Mouse (Mus musculus) embryonic facial prominence, embryonic 13.5 days (tissue): ENCODE results near the gene Mast1. TPM values are rescaled to one million over a fixed set of nuclear protein-coding genes. Genes with fewer than 3 reads are reported as not detected.
A peak's percentile ranks its signal among the peaks of the same experiment; 100 is the strongest.

Source experiments
- ATAC-seq: fragments of 200-750 bp; cut with Nextera tagmentation; 2 replicates; pipeline ENCODE4 v1.8.0; 2017; ENCODE audit warnings: low read depth; ENCODE audit not compliant: insufficient number of reproducible peaks, insufficient read depth, low FRiP score, low TSS enrichment
- H3K27ac ChIP-seq: fragments of 300-500 bp; sonication (generic); 2 replicates; pipeline ENCODE4 v1.5.1; 2015; ENCODE audit warnings: moderate library complexity, mild to moderate bottlenecking, inconsistent platforms
- H3K27me3 ChIP-seq: fragments of 300-500 bp; sonication (generic); 2 replicates; pipeline ENCODE4 v1.6.1; 2015; ENCODE audit warnings: mild to moderate bottlenecking, inconsistent platforms
- H3K36me3 ChIP-seq: fragments of 300-500 bp; sonication (generic); 2 replicates; pipeline ENCODE4 v1.6.1; 2015; ENCODE audit warnings: mild to moderate bottlenecking, inconsistent platforms
- H3K4me1 ChIP-seq: fragments of 300-500 bp; sonication (generic); 2 replicates; pipeline ENCODE4 v1.6.1; 2015; ENCODE audit warnings: inconsistent platforms
- H3K4me2 ChIP-seq: fragments of 300-500 bp; sonication (generic); 2 replicates; pipeline ENCODE4 v1.6.1; 2015; ENCODE audit warnings: moderate library complexity, mild to moderate bottlenecking, inconsistent platforms
- H3K4me3 ChIP-seq: fragments of 300-500 bp; sonication (generic); 2 replicates; pipeline ENCODE4 v1.5.1; 2015; ENCODE audit warnings: mild to moderate bottlenecking, inconsistent platforms
- H3K9ac ChIP-seq: fragments of 300-500 bp; sonication (generic); 2 replicates; pipeline ENCODE4 v1.6.1; 2015; ENCODE audit warnings: mild to moderate bottlenecking, inconsistent platforms
- H3K9me3 ChIP-seq: fragments of 300-500 bp; sonication (generic); 2 replicates; pipeline ENCODE4 v1.6.1; 2016; ENCODE audit warnings: inconsistent platforms
- WGBS: fragments of 180-500 bp; shearing (Covaris S2); methylation state at CpG from one replicate; pipeline ENCODE4 v1.1.7; 2015; ENCODE audit warnings: mixed read lengths; 5-methylcytosine and 5-hydroxymethylcytosine counted together
- polyA plus RNA-seq: library from polyadenylated mRNA; unstranded; fragments of >200 nt; fragmentation: Nextera tagmentation; extraction: Ambion mirVana; gene quantifications from 2 replicates; pipeline ENCODE4 v1.2.1, GENCODE M21; 2015

Mast1 gene
- polyA plus RNA-seq, 1 experiment from 2014 or later, result 1.4 TPM

DNA sequence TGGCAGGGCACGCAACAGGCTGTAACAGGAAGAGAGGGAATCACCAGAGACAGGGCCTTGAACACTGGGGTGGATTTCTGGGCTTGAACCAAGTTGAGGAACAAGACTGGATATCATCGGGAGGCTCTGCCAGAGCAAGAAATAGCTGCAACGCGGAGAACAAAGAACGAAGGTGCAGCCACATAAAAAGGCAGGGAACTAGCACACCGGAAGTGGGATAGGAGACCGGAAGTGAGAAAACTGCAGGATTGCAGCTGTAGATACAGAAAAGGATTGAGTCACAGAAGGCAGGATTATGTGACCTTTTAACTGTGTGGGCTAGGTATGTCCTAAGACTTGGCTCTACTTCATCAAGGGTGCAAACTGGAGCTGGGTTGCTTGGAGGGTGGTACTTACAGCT lies 32.8 kb downstream of the Mast1 start:
- Histone ChIP-seq H3K27me3 (peaks cover 9% of the 10 kb centered on the region), H3K36me3 (no peaks in the 10 kb centered on the region), H3K9ac (no peak overlapping the region), H3K9me3 (no peaks in the 10 kb centered on the region), H3K4me1 (peaks cover 20% of the 10 kb centered on the region), H3K4me2 (no peak overlapping the region), H3K27ac (no peak overlapping the region), H3K4me3 (no peak overlapping the region)
- ATAC-seq, result no peak
- WGBS, result 89% methylated on average over 7 of the region's 7 CpGs

DNA sequence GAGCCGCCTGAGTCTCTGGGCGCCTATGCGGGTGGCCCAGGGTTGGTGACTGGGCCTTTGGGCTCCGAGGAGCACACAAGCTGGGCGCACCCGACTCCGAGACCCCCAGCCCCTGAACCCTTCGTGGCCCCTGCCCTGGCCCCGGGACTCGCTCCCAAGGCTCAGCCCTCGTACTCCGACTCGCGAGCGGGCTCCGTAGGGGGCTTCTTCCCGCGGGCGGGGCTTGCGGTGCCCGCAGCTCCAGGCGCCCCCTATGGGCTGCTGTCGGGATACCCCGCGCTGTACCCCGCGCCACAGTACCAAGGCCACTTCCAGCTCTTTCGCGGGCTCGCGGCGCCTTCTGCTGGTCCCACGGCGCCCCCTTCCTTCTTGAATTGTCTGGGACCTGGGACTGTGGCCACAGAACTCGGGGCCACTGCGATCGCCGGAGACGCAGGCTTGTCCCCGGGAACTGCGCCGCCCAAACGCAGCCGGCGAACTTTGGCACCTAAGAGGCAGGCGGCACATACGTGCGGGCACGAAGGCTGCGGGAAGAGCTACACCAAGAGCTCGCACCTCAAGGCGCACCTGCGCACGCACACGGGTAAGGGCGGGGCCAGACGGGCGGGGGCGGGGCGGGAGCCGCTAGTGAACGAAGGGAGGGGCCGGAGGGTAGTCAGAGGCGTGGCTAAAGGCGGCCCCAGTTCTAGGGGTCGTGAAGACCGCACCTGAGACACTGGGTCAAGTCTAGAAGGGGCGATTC lies 34.1 kb downstream of the Mast1 start:
- Histone ChIP-seq H3K4me1 (peaks cover 13% of the 10 kb centered on the region), H3K36me3 (no peaks in the 10 kb centered on the region), H3K27ac (peak overlapping the region; percentile 77), H3K9me3 (no peaks in the 10 kb centered on the region), H3K9ac (peak overlapping the region; percentile 90), H3K4me2 (peak overlapping the region; percentile 91), H3K27me3 (peaks cover 7% of the 10 kb centered on the region), H3K4me3 (peak overlapping the region; percentile 70)
- ATAC-seq, result peak; percentile 88
- WGBS, result under 1% methylated on average over 68 of the region's 68 CpGs

GRCm38 (mm10) chr8:84902367-84902919 lies 34.7 kb downstream of the Mast1 start:
- WGBS, result 3% methylated on average over 24 of the region's 24 CpGs
- ATAC-seq, result no peak

GRCm38 (mm10) chr8:84901752-84902151 lies 35.4 kb downstream of the Mast1 start, which contains the start of gene Klf1:
Gene Klf1, plus strand, starts transcription at chr8:84901928.
- ATAC-seq, result no peak
- Histone ChIP-seq H3K9ac (peak within 1 kb of the TSS; percentile 90), H3K27me3 (peaks cover 7% of the 10 kb centered on the region), H3K27ac (peak within 1 kb of the TSS; percentile 77; the same call in 1 of the 2 replicates), H3K9me3 (no peaks in the 10 kb centered on the region), H3K36me3 (no peaks in the 10 kb centered on the region), H3K4me3 (peak within 1 kb of the TSS; percentile 70), H3K4me1 (peaks cover 13% of the 10 kb centered on the region), H3K4me2 (peak within 1 kb of the TSS; percentile 91)
- WGBS, result 65% methylated on average over 3 of the region's 3 CpGs

More at GRCm38 (mm10) chr8:84902367-84902919, 34.7 kb downstream of the Mast1 start:
- Histone ChIP-seq H3K27me3 (peaks cover 7% of the 10 kb centered on the region), H3K9ac (peak overlapping the region; percentile 90), H3K4me3 (peak overlapping the region; percentile 70), H3K27ac (peak overlapping the region; percentile 77; the same call in 1 of the 2 replicates), H3K4me2 (peak overlapping the region; percentile 91), H3K9me3 (no peaks in the 10 kb centered on the region), H3K36me3 (no peaks in the 10 kb centered on the region), H3K4me1 (peaks cover 13% of the 10 kb centered on the region)

- no peak overlapping the region for H3K9ac ChIP-seq
- ATAC-seq, result no peak
Observed at GRCm38 (mm10) chr8:84901071-84901470, 36.1 kb downstream of the Mast1 start.

DNA sequence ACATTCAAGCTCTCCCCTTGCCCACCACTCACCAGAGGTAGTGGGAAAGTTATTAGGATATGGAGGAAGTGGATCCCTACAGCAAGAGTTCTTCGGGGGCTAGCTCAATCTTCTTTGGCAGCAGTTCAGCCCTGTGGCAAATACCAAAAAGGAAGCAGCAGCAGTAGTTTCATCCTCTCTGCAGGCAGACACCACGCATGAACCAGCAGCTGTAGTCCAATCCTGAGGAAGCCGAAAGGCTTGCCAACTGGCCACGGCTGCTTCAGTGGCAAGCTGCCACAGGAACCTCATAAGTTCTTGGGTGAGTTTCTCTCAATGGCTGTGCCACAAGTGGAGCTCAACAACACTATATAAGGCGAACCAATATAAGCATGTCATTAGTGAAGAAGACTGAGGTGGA lies 41.2 kb downstream of the Mast1 start:
- Histone ChIP-seq H3K4me3 (no peak overlapping the region), H3K4me1 (peaks cover 15% of the 10 kb centered on the region), H3K9ac (no peak overlapping the region), H3K9me3 (no peaks in the 10 kb centered on the region), H3K36me3 (peaks cover 8% of the 10 kb centered on the region), H3K4me2 (no peak overlapping the region), H3K27ac (no peak overlapping the region), H3K27me3 (no peaks in the 10 kb centered on the region)
- no peak for ATAC-seq
- WGBS, result 88% methylated on average over 5 of the region's 5 CpGs

More at GRCm38 (mm10) chr8:84901071-84901470, 36.1 kb downstream of the Mast1 start:
- Histone ChIP-seq H3K4me3 (no peak overlapping the region), H3K9me3 (no peaks in the 10 kb centered on the region), H3K4me2 (no peak overlapping the region), H3K27ac (no peak overlapping the region), H3K4me1 (peaks cover 13% of the 10 kb centered on the region), H3K36me3 (no peaks in the 10 kb centered on the region), H3K27me3 (peaks cover 7% of the 10 kb centered on the region)
- 81% methylated on average over 4 of the region's 4 CpGs for WGBS

GRCm38 (mm10) chr8:84893709-84894134 lies 43.4 kb downstream of the Mast1 start, which contains the start of gene Gcdh:
Gene Gcdh, minus strand, starts transcription at chr8:84893921.
- H3K36me3 ChIP-seq, result peaks cover 25% of the 10 kb centered on the region
- H3K9ac ChIP-seq, result peak within 1 kb of the TSS; percentile 88
- peak within 1 kb of the TSS; percentile 83 for H3K4me3 ChIP-seq
- ATAC-seq, result peak; percentile 94
- H3K4me2 ChIP-seq, result peak within 1 kb of the TSS; percentile 86
- H3K9me3 ChIP-seq, result no peaks in the 10 kb centered on the region
- no peak within 1 kb of the TSS for H3K27ac ChIP-seq
- WGBS, result 0% methylated on average over 11 of the region's 11 CpGs
- peaks cover 15% of the 10 kb centered on the region for H3K4me1 ChIP-seq
- H3K27me3 ChIP-seq, result no peaks in the 10 kb centered on the region

DNA sequence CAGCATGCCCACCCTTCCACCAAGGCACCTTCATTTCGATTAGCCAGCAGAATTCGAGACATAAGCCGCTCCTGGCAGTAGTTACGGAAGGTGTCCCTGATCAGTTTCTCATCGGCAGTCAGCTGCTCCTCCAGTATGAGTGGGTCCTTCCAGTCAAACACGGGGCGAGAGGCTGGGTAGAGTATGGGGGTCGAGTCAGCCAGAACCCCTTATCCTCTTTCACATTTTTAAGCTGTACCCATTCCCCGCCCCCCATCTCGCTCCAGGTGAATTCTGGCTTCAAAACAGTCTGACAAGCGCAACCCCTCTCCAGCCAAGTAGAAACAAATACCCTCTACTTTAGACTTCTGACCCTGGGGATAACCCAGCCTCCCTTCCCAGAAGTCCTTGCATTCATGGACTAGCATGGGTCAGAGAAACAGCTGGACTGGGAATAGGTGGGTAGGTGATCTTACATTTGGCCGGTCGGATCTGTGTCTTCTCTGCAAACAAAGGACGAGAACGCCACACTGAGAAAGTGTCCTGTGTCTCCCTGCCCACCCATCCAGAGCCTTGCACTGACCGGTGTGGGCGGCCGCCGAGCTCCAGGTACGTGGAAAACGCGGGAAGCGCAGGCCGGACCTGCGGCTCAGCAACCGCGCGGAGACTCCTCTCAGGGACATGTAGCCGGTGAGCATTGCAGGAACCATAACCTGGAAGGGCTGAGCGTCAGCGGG lies 44.0 kb downstream of the Mast1 start:
- ATAC-seq, result peak; percentile 10; the same call in 1 of the 2 replicates

GRCm38 (mm10) chr8:84889141-84889540 lies 48.0 kb downstream of the Mast1 start:
- Histone ChIP-seq H3K27ac (no peak overlapping the region), H3K4me3 (no peak overlapping the region), H3K36me3 (peaks cover 58% of the 10 kb centered on the region), H3K9me3 (no peaks in the 10 kb centered on the region), H3K9ac (no peak overlapping the region), H3K4me2 (no peak overlapping the region), H3K4me1 (peaks cover 10% of the 10 kb centered on the region), H3K27me3 (no peaks in the 10 kb centered on the region)
- no peak for ATAC-seq
- WGBS, result 89% methylated on average over 1 of the region's 1 CpGs

More for the DNA sequence above, 44.0 kb downstream of the Mast1 start:
- Histone ChIP-seq H3K4me1 (peaks cover 15% of the 10 kb centered on the region), H3K9ac (peak overlapping the region; percentile 88), H3K36me3 (peaks cover 31% of the 10 kb centered on the region), H3K9me3 (no peaks in the 10 kb centered on the region), H3K27me3 (no peaks in the 10 kb centered on the region), H3K4me2 (peak overlapping the region; percentile 86), H3K4me3 (peak overlapping the region; percentile 83), H3K27ac (no peak overlapping the region)
- WGBS, result 10% methylated on average over 31 of the region's 31 CpGs

DNA sequence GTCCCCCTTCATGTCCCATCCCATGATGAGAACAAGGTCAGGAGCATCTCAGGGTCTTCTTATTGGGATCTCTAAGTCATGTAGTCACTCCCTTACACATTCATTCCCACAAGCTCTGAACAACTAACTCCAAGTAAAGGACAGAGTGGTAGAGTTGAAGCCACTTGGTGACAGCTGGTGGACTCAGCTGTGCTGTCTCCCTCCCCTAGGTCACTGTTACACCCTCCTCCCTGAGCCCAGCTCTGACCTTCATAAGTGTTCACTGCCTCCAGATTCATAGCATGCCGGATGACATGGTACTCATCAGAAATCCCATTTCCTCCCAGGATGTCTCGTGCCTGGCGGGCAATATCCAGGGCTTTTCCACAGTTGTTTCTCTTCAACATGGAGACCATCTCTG lies 48.9 kb downstream of the Mast1 start:
- no peak for ATAC-seq
- Histone ChIP-seq H3K36me3 (peaks cover 61% of the 10 kb centered on the region), H3K27ac (no peak overlapping the region), H3K27me3 (no peaks in the 10 kb centered on the region), H3K9ac (no peak overlapping the region), H3K4me1 (peaks cover 10% of the 10 kb centered on the region), H3K9me3 (no peaks in the 10 kb centered on the region), H3K4me3 (no peak overlapping the region), H3K4me2 (no peak overlapping the region)
- WGBS, result 95% methylated on average over 3 of the region's 3 CpGs

DNA sequence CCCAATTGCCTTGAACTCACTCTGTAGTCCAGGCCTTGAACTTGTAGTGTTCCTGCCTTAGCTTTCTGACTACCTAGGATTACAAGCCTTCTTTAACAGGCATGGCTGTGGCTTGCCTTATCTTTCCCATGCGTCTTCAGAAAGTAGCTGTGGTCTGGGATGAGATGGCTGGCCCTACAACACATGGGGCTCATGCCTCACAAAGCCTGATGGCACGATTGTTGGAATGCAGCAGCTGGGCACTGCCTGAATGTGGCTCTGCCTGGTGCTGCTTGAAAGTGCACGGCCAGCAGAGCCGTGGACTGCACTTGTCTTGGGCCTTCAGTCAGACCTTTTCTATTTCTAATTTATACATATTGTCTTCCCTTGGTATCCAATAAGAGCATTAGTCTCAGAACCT lies 52.4 kb downstream of the Mast1 start:
- no peak overlapping the region for H3K4me2 ChIP-seq
- WGBS, result 85% methylated on average over 4 of the region's 4 CpGs
- no peak overlapping the region for H3K9ac ChIP-seq
- no peak overlapping the region for H3K27ac ChIP-seq
- no peaks in the 10 kb centered on the region for H3K9me3 ChIP-seq
- no peaks in the 10 kb centered on the region for H3K4me1 ChIP-seq
- H3K36me3 ChIP-seq, result peaks cover 43% of the 10 kb centered on the region
- no peak overlapping the region for H3K4me3 ChIP-seq
- no peak for ATAC-seq
- no peaks in the 10 kb centered on the region for H3K27me3 ChIP-seq
